Mouse (Mus musculus): ENCODE measurements around the gene Slco4a1. TPM values are rescaled to one million over a fixed set of nuclear protein-coding genes. Genes with fewer than 3 reads are reported as not detected.

Slco4a1 gene
- polyA plus RNA-seq, 1 experiment from 2014 or later, result 2.2 TPM

DNA sequence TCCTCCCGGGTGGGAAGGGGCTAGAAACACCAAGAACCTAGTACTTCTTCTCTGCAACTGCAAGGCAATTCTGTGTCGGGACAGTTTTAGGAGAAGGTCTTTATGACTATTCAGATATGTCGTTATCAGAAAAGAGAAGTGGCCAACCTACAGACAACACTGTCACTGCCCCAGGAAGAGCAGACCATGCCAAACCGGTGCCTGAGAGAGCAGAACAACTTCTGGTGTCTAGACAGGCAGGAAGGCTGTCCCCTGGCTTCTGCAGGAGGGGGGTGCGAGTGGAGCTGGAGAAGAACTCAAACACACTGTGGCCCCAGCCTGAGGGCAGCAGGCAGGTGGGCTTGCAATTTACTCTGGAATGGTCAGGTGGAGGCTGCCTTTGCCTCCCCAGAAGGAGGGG, 14.0 kb upstream of the Slco4a1 start:
- 49% methylated on average over 5 of the region's 5 CpGs for WGBS
- no peak overlapping the region for H3K4me3 ChIP-seq (ENCODE audit: low read length)
- no peaks in the 10 kb centered on the region for H3K9me3 ChIP-seq (ENCODE audit: control insufficient read depth, low read length)
- no peaks in the 10 kb centered on the region for H3K36me3 ChIP-seq (ENCODE audit: control insufficient read depth, insufficient read depth, low read length)
- H3K27ac ChIP-seq (ENCODE audit: low read length), result no peak overlapping the region
- H3K4me1 ChIP-seq (ENCODE audit: control insufficient read depth, insufficient read depth, low read length), result 0 out of 2 replicates have a peak, but pooled peaks cover 8% of the 10 kb centered on the region
- H3K4me2 ChIP-seq (ENCODE audit: low read depth, low read length), result no peak overlapping the region
- H3K27me3 ChIP-seq (replicated peaks; ENCODE audit: control insufficient read depth, insufficient read depth, low read length), result no peaks in the 10 kb centered on the region; the same call in 1 of the 2 replicates
- ATAC-seq, result no peak
- no peak overlapping the region for H3K9ac ChIP-seq (ENCODE audit: low read depth, low read length)

DNA sequence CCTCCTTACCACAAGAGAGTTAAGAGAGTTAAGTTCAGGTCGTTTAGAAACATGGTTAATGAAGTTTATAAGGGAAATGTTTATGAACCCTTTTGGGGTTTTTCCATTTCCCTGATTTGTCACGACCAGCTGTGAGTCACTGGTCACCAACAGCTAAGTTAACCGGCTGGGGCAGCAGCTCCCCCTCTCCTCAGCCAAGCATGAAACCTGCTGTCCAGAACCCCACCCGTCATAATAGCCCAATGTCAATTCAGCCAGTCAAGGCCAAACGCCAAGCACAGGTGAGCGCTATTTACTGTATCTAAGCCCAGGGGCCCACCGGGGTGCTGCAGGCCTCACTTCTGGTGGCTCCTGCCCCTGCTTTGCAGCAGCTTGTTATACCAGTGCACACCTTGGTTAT, 12.2 kb upstream of the Slco4a1 start:
- no peak overlapping the region for H3K27ac ChIP-seq (ENCODE audit: low read length)
- ATAC-seq, result peak; percentile 34; the same call in 1 of the 2 replicates
- no peak overlapping the region for H3K4me3 ChIP-seq (ENCODE audit: low read length)
- WGBS, result 35% methylated on average over 7 of the region's 7 CpGs
- no peak overlapping the region for H3K4me2 ChIP-seq (ENCODE audit: low read depth, low read length)
- H3K27me3 ChIP-seq (replicated peaks; ENCODE audit: control insufficient read depth, insufficient read depth, low read length), result no peaks in the 10 kb centered on the region; the same call in 1 of the 2 replicates
- no peaks in the 10 kb centered on the region for H3K36me3 ChIP-seq (ENCODE audit: control insufficient read depth, insufficient read depth, low read length)
- H3K4me1 ChIP-seq (ENCODE audit: control insufficient read depth, insufficient read depth, low read length), result 0 out of 2 replicates have a peak, but pooled peaks cover 8% of the 10 kb centered on the region
- no peak overlapping the region for H3K9ac ChIP-seq (ENCODE audit: low read depth, low read length)
- H3K9me3 ChIP-seq (ENCODE audit: control insufficient read depth, low read length), result no peaks in the 10 kb centered on the region

DNA sequence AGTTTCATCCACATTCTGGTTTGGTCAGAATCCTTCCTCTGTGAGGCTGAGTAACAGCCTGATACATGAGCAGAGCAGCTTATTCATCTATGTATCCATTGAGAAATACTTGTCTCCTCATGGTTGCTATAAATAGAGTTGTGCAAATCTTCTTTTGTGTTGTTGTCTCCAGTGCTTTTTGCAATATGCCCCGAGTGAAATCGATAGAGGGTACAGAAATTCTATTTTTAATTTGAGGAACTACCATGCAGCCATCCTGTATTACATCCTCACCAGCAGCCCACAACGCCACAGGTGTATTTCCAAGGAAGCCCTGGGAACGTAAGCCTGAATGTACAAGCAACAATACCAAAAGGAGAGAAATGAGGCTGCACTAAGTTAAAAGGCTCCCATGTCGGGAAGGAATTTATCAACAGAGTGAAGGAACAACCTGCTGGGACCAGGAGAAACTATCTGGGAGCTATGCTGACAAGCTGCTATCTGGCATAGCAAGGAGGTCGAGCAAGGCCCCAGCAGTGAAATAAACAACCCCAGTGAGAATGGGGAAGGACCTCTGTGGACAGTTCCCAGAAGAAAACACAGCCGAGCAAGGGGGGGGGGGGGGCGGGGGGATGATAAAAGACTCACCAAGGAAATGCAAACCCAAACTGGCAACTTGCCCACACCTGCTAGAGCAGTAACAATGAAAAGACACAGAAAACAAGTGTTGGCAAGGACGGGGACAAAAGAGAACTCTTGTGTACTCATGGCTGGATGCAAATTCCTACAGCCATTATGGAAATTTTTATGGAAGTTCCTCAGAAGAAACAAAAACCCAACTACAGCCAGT, 10.9 kb upstream of the Slco4a1 start:
- Histone ChIP-seq H3K4me2 (ENCODE audit: low read depth, low read length) (no peak overlapping the region), H3K27me3 (replicated peaks; ENCODE audit: control insufficient read depth, insufficient read depth, low read length) (no peaks in the 10 kb centered on the region; the same call in 1 of the 2 replicates), H3K27ac (ENCODE audit: low read length) (no peak overlapping the region), H3K4me3 (ENCODE audit: low read length) (no peak overlapping the region), H3K4me1 (ENCODE audit: control insufficient read depth, insufficient read depth, low read length) (0 out of 2 replicates have a peak, but pooled peaks cover 8% of the 10 kb centered on the region), H3K36me3 (ENCODE audit: control insufficient read depth, insufficient read depth, low read length) (no peaks in the 10 kb centered on the region), H3K9ac (ENCODE audit: low read depth, low read length) (no peak overlapping the region), H3K9me3 (ENCODE audit: control insufficient read depth, low read length) (no peaks in the 10 kb centered on the region)
- WGBS, result 39% methylated on average over 8 of the region's 9 CpGs
- no peak for ATAC-seq

DNA sequence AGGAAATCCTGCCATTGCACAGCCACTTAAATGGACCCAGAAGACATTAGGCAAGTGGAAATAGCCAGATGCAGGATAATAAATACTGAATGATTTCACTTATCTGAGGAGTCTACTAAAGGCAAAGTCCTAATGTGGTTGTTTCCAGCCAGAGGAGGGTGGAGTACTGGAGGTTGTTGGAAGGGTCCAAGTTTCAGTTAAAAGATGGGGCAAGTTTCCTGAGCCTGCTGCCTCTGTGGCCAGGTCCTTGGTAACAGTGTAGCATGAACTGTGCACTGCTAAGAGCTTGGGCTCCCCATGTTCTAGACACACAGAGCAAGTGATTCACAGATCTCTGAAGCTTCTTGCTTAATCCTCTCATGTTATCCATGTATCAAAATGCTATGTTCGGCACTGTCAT, 10.1 kb upstream of the Slco4a1 start:
- Histone ChIP-seq H3K27ac (ENCODE audit: low read length) (no peak overlapping the region), H3K4me1 (ENCODE audit: control insufficient read depth, insufficient read depth, low read length) (0 out of 2 replicates have a peak, but pooled peaks cover 8% of the 10 kb centered on the region), H3K9me3 (ENCODE audit: control insufficient read depth, low read length) (no peaks in the 10 kb centered on the region), H3K9ac (ENCODE audit: low read depth, low read length) (no peak overlapping the region), H3K27me3 (replicated peaks; ENCODE audit: control insufficient read depth, insufficient read depth, low read length) (no peaks in the 10 kb centered on the region), H3K36me3 (ENCODE audit: control insufficient read depth, insufficient read depth, low read length) (no peaks in the 10 kb centered on the region), H3K4me2 (ENCODE audit: low read depth, low read length) (no peak overlapping the region), H3K4me3 (ENCODE audit: low read length) (no peak overlapping the region)
- ATAC-seq, result peak; percentile 52
- 89% methylated on average over 1 of the region's 1 CpGs for WGBS

DNA sequence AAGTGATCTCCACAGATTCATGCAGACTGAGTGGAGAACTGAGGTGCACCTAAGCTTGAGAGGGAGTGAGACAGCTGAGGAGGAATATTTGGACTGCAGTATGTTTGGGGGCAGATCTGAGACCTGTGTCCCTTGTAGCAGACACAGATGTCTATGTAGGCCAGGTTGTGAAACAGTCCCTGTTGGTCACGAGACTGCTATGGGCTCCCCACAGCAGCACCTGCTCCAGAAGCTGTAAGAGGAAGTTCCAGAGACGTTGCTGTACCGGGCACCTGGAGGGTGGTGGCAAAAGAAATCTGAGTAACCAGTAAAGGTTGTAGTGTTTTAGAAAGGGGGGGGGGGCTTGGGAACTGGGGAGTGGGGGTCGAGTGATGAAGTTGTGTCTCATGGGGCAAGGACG, 7.0 kb upstream of the Slco4a1 start:
- Histone ChIP-seq H3K27me3 (replicated peaks; ENCODE audit: control insufficient read depth, insufficient read depth, low read length) (no peaks in the 10 kb centered on the region), H3K36me3 (ENCODE audit: control insufficient read depth, insufficient read depth, low read length) (no peaks in the 10 kb centered on the region), H3K4me3 (ENCODE audit: low read length) (no peak overlapping the region), H3K4me2 (ENCODE audit: low read depth, low read length) (no peak overlapping the region), H3K9me3 (ENCODE audit: control insufficient read depth, low read length) (no peaks in the 10 kb centered on the region), H3K4me1 (ENCODE audit: control insufficient read depth, insufficient read depth, low read length) (0 out of 2 replicates have a peak, but pooled peaks cover 1% of the 10 kb centered on the region), H3K27ac (ENCODE audit: low read length) (no peak overlapping the region), H3K9ac (ENCODE audit: low read depth, low read length) (no peak overlapping the region)
- no peak for ATAC-seq
- 49% methylated on average over 5 of the region's 5 CpGs for WGBS

DNA sequence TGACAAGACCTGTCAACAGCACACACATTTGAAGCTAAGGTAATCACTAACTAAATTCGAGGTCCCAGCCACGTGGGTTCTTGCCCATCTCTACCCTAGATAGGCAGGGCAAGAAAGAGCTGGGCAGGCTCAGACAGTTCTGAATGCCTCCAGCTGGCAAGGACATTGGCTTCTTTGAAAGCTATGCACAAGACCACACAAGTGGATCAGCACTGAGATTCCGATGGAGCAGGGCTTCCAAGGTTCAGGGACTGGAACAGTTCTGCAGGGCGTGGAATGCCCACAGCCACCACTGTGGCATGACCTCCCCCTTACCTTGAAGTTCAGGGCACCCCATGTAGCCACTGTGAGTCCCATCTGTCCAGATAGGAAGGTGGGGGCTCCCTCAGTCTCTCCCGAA, 5.5 kb upstream of the Slco4a1 start:
- no peak for ATAC-seq
- 85% methylated on average over 5 of the region's 5 CpGs for WGBS

DNA sequence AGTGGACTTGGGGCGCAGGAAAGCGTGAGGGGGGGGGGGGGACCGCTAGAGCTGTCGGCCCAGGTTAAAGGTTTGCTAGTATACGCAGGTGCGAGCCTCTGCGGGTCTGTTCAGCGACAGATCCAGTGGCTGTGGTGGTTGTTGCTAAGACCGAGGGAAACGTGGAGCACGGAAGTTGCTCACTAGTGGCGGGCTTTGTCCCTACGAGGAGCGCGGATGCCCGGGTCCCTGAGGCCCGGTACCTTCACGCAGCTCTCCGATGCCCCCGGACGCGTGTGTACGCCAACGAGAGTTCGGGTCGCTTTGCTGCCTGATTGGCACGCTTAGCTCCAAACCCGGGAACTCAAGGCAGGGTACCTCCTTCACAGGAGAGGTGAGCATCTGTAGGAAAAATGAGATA, 660 bp downstream of the Slco4a1 start:
- Histone ChIP-seq H3K27ac (ENCODE audit: low read length) (no peak overlapping the region), H3K9me3 (ENCODE audit: control insufficient read depth, low read length) (no peaks in the 10 kb centered on the region), H3K4me1 (ENCODE audit: control insufficient read depth, insufficient read depth, low read length) (0 out of 2 replicates have a peak, but pooled peaks cover 3% of the 10 kb centered on the region), H3K4me3 (ENCODE audit: low read length) (peak overlapping the region; percentile 60), H3K4me2 (ENCODE audit: low read depth, low read length) (peak overlapping the region; percentile 90), H3K36me3 (ENCODE audit: control insufficient read depth, insufficient read depth, low read length) (no peaks in the 10 kb centered on the region), H3K27me3 (replicated peaks; ENCODE audit: control insufficient read depth, insufficient read depth, low read length) (peaks cover 15% of the 10 kb centered on the region), H3K9ac (ENCODE audit: low read depth, low read length) (peak overlapping the region; percentile 62)
- ATAC-seq, result no peak
- WGBS, result 1% methylated on average over 28 of the region's 28 CpGs

More for the DNA sequence above, 5.5 kb upstream of the Slco4a1 start:
- H3K9me3 ChIP-seq (ENCODE audit: control insufficient read depth, low read length), result no peaks in the 10 kb centered on the region
- no peak overlapping the region for H3K9ac ChIP-seq (ENCODE audit: low read depth, low read length)
- no peak overlapping the region for H3K27ac ChIP-seq (ENCODE audit: low read length)
- no peak overlapping the region for H3K4me3 ChIP-seq (ENCODE audit: low read length)
- no peak overlapping the region for H3K4me2 ChIP-seq (ENCODE audit: low read depth, low read length)
- no peaks in the 10 kb centered on the region for H3K4me1 ChIP-seq (ENCODE audit: control insufficient read depth, insufficient read depth, low read length)
- H3K27me3 ChIP-seq (replicated peaks; ENCODE audit: control insufficient read depth, insufficient read depth, low read length), result 0 out of 2 replicates have a peak, but pooled peaks cover 2% of the 10 kb centered on the region
- H3K36me3 ChIP-seq (ENCODE audit: control insufficient read depth, insufficient read depth, low read length), result no peaks in the 10 kb centered on the region

DNA sequence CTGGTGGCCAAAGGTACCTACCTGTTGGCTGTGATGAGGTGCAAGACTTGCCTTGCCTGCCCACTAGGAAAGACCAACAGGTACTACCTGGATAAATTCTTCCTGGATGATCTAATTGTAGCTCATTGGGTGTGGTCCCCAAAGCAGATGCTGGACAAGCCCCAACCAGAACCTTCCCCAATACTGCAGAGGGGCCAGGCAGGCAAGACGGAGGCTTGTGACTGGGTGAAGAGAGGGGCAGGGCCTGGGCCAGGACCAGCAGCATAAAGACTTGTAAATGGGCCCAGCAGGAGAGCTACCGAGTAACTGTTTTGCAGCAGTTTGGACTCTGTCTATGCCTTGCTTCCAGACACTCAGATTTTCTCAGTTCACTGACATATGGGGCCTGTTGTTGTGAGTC, 1.6 kb downstream of the Slco4a1 start:
- Histone ChIP-seq H3K9ac (ENCODE audit: low read depth, low read length) (no peak overlapping the region), H3K9me3 (ENCODE audit: control insufficient read depth, low read length) (no peaks in the 10 kb centered on the region), H3K27ac (ENCODE audit: low read length) (no peak overlapping the region), H3K36me3 (ENCODE audit: control insufficient read depth, insufficient read depth, low read length) (no peaks in the 10 kb centered on the region), H3K4me1 (ENCODE audit: control insufficient read depth, insufficient read depth, low read length) (0 out of 2 replicates have a peak, but pooled peaks cover 3% of the 10 kb centered on the region), H3K27me3 (replicated peaks; ENCODE audit: control insufficient read depth, insufficient read depth, low read length) (peaks cover 15% of the 10 kb centered on the region), H3K4me3 (ENCODE audit: low read length) (no peak overlapping the region), H3K4me2 (ENCODE audit: low read depth, low read length) (no peak overlapping the region)
- ATAC-seq, result no peak
- WGBS, result 64% methylated on average over 2 of the region's 2 CpGs

DNA sequence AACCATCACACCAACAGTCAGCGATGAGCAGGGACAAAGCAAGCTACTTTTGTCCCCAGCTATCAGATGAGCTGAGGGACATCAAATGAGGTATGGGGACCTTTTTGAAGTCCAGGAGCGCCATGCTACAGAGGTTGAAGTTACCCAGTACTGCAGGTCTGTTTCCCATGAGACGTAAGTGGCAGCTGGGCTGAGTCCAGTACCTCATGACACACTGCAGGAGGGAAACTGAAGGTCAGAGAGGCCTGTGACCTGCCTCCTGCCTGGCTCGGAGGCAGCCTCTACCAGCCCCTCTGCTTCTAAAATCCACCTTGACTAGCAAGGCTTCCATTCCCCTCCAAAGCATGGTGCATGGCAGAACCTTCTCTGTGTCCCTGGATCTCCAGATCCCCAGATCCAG, 3.4 kb downstream of the Slco4a1 start:
- 76% methylated on average over 4 of the region's 4 CpGs for WGBS
- ATAC-seq, result no peak
- Histone ChIP-seq H3K9ac (ENCODE audit: low read depth, low read length) (no peak overlapping the region), H3K36me3 (ENCODE audit: control insufficient read depth, insufficient read depth, low read length) (no peaks in the 10 kb centered on the region), H3K4me1 (ENCODE audit: control insufficient read depth, insufficient read depth, low read length) (0 out of 2 replicates have a peak, but pooled peaks cover 3% of the 10 kb centered on the region), H3K4me2 (ENCODE audit: low read depth, low read length) (no peak overlapping the region), H3K27me3 (replicated peaks; ENCODE audit: control insufficient read depth, insufficient read depth, low read length) (peaks cover 15% of the 10 kb centered on the region), H3K4me3 (ENCODE audit: low read length) (no peak overlapping the region), H3K27ac (ENCODE audit: low read length) (no peak overlapping the region), H3K9me3 (ENCODE audit: control insufficient read depth, low read length) (no peaks in the 10 kb centered on the region)
